Mouse (Mus musculus) forebrain, embryonic 13.5 days (tissue): ENCODE measurements around the gene Il4ra. TPM values are rescaled to one million over a fixed set of nuclear protein-coding genes. Genes with fewer than 3 reads are reported as not detected.

Source experiments
- ATAC-seq: fragments of 200-750 bp; cut with Nextera tagmentation; 2 replicates; pipeline ENCODE4 v1.8.0; 2017
- H3K27ac ChIP-seq: fragments of 300-500 bp; sonication (generic); 2 replicates; pipeline ENCODE4 v1.5.1; 2015; ENCODE audit warnings: inconsistent platforms, mild to moderate bottlenecking, moderate library complexity
- H3K27me3 ChIP-seq: fragments of 300-500 bp; sonication (generic); 2 replicates; pipeline ENCODE4 v1.6.1; 2015; ENCODE audit warnings: mild to moderate bottlenecking, inconsistent platforms
- H3K36me3 ChIP-seq: fragments of 300-500 bp; sonication (generic); 2 replicates; pipeline ENCODE4 v1.6.1; 2015; ENCODE audit warnings: mild to moderate bottlenecking, inconsistent platforms; ENCODE audit not compliant: poor library complexity, severe bottlenecking
- H3K4me1 ChIP-seq: fragments of 300-500 bp; sonication (generic); 2 replicates; pipeline ENCODE4 v1.6.1; 2015; ENCODE audit warnings: inconsistent platforms
- H3K4me2 ChIP-seq: fragments of 300-500 bp; sonication (generic); 2 replicates; pipeline ENCODE4 v1.6.1; 2015; ENCODE audit warnings: inconsistent platforms, mild to moderate bottlenecking, moderate library complexity
- H3K4me3 ChIP-seq: fragments of 300-500 bp; sonication (generic); 2 replicates; pipeline ENCODE4 v1.5.1; 2015; ENCODE audit warnings: mild to moderate bottlenecking, inconsistent platforms
- H3K9ac ChIP-seq: fragments of 300-500 bp; sonication (generic); 2 replicates; pipeline ENCODE4 v1.6.1; 2015; ENCODE audit warnings: mild to moderate bottlenecking, inconsistent platforms
- H3K9me3 ChIP-seq: fragments of 300-500 bp; sonication (generic); replicated peaks from 2 replicates; pipeline ENCODE4 v1.6.1; 2016; ENCODE audit warnings: inconsistent platforms
- WGBS: fragments of 180-500 bp; shearing (Covaris S2); methylation state at CpG from one replicate; pipeline ENCODE4 v1.1.7; 2015; 5-methylcytosine and 5-hydroxymethylcytosine counted together
- polyA plus RNA-seq: library from polyadenylated mRNA; unstranded; fragments of >200 nt; fragmentation: Nextera tagmentation; extraction: Ambion mirVana; gene quantifications from 2 replicates; pipeline ENCODE4 v1.2.1, GENCODE M21; 2015

Il4ra gene
- polyA plus RNA-seq, 1 experiment from 2014 or later: 2.0 TPM

DNA sequence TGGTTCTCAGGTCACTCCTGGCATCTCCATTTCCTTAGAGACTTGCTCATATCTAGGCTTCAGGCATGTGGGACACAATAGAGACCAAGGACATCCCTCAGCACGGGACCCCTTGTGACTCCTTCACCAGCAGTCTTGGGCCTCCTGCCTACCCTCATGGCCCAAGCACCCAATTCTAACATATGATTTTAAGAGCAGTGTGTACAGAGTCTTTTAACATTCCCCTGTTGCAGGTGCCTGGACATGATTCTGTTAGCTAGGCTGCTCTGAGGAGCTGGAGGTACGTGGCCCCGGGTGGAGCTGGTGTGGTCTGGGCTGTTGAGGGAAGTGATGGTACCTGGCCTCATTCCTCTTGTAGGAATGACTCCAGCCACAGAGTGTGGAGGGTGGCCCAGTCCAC is 11.2 kb downstream of the Il4ra start:
- Histone ChIP-seq H3K4me1 (no peaks in the 10 kb centered on the region), H3K36me3 (no peaks in the 10 kb centered on the region), H3K4me2 (no peak overlapping the region), H3K9me3 (no peaks in the 10 kb centered on the region), H3K27me3 (no peaks in the 10 kb centered on the region), H3K27ac (no peak overlapping the region), H3K4me3 (no peak overlapping the region), H3K9ac (no peak overlapping the region)
- ATAC-seq: no peak
- WGBS: 82% methylated on average over 3 of the region's 3 CpGs

GRCm38 (mm10) chr7:125564316-125565024 is 12.6 kb downstream of the Il4ra start:
- H3K27me3 ChIP-seq: no peaks in the 10 kb centered on the region

DNA sequence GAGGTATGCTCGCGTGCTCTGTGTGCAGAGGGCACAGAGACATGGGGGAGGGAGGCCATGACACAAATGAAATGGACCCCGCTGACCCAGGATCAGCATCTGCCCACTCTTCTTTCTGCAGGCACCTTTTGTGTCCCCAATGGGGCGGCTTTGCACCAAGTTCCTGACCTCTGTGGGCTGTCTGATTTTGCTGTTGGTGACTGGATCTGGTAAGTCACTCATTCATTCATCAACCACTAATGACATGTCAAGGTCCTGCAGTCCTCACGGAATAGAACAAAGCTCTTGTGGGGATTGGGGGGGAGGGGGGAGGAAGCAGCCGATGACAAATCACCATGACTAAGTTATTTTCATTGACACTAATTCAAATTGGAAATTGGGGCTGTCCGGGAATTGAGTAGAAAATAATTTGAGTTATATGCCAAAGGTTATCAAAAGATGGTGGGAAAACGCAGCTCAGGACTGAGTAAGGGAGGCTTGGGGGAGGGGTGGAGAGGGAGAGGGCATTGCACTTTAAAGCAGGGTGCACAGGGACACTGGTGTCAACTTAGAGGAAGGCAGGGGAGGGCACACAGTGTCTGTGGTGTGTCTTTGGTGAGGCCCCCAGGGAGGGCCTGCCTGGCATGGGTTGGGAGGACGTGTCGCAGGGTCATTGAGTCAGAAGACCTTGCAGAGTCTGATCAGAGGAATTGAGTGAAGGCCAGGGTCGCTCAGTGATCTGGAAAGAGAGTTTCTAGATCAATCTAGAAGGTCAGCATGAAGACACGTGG is 13.8 kb downstream of the Il4ra start:
- Histone ChIP-seq H3K4me1 (no peaks in the 10 kb centered on the region), H3K27ac (no peak overlapping the region), H3K9me3 (no peaks in the 10 kb centered on the region), H3K27me3 (no peaks in the 10 kb centered on the region), H3K36me3 (no peaks in the 10 kb centered on the region), H3K9ac (no peak overlapping the region), H3K4me3 (no peak overlapping the region), H3K4me2 (no peak overlapping the region)
- no peak for ATAC-seq
- WGBS: 66% methylated on average over 12 of the region's 12 CpGs

More at GRCm38 (mm10) chr7:125564316-125565024, 12.6 kb downstream of the Il4ra start:
- Histone ChIP-seq H3K9ac (no peak overlapping the region), H3K4me3 (no peak overlapping the region), H3K27ac (no peak overlapping the region), H3K4me1 (no peaks in the 10 kb centered on the region), H3K4me2 (no peak overlapping the region), H3K9me3 (no peaks in the 10 kb centered on the region), H3K36me3 (no peaks in the 10 kb centered on the region)
- no peak for ATAC-seq
- WGBS: 76% methylated on average over 11 of the region's 11 CpGs

DNA sequence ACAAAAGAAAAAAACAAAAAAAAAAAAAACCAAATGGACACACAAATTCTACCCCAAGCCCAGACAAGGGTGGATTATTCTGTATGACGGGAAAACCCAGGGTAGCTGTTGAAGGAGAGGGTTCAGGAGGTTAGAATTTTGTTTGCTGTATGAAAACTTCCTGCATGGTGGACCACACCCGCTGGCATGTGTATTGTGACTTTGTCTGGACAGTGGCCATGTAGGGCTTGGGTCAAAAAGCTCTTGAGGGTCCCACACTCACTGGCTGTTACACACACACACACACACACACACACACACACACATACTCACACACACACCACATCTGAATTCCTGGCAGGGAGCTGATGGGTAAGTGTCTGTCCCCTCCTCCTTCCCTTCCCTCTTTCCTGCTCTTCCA is 14.5 kb downstream of the Il4ra start:
- H3K9me3 ChIP-seq: no peaks in the 10 kb centered on the region
- H3K27ac ChIP-seq: no peak overlapping the region
- WGBS: 84% methylated on average over 2 of the region's 2 CpGs
- H3K4me3 ChIP-seq: no peak overlapping the region
- no peak for ATAC-seq
- no peaks in the 10 kb centered on the region for H3K4me1 ChIP-seq
- no peak overlapping the region for H3K9ac ChIP-seq
- no peaks in the 10 kb centered on the region for H3K36me3 ChIP-seq
- no peaks in the 10 kb centered on the region for H3K27me3 ChIP-seq
- H3K4me2 ChIP-seq: no peak overlapping the region

GRCm38 (mm10) chr7:125568888-125569287 is 17.0 kb downstream of the Il4ra start:
- Histone ChIP-seq H3K36me3 (no peaks in the 10 kb centered on the region), H3K27ac (no peak overlapping the region), H3K9ac (no peak overlapping the region), H3K4me3 (no peak overlapping the region), H3K27me3 (no peaks in the 10 kb centered on the region), H3K9me3 (no peaks in the 10 kb centered on the region), H3K4me2 (no peak overlapping the region), H3K4me1 (no peaks in the 10 kb centered on the region)
- no peak for ATAC-seq
- 84% methylated on average over 8 of the region's 8 CpGs for WGBS

DNA sequence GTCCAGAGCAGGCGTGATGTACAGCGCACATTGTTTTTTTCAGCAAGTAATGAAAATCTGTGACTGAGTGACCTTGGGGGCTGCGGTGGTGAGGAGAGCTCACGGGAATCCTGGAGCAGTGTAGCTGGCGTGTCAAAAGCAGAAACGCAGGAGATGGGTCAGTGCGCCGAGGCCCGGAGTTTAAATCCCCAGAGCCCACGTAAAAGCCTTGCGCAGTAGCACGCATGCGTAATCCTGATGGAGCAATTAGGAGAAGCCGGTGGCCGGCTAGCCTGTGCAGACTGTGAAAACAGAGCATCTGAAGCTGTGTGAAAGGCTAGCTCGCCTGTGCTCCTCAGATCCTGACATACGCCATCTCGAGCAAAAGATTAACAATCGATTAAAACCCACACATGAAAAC is 20.0 kb downstream of the Il4ra start:
- H3K9ac ChIP-seq: no peak overlapping the region
- H3K27me3 ChIP-seq: no peaks in the 10 kb centered on the region
- H3K9me3 ChIP-seq: no peaks in the 10 kb centered on the region
- no peaks in the 10 kb centered on the region for H3K36me3 ChIP-seq
- no peak overlapping the region for H3K27ac ChIP-seq
- ATAC-seq: no peak
- no peak overlapping the region for H3K4me3 ChIP-seq
- 81% methylated on average over 19 of the region's 19 CpGs for WGBS
- peaks cover under 1% of the 10 kb centered on the region for H3K4me1 ChIP-seq
- no peak overlapping the region for H3K4me2 ChIP-seq

GRCm38 (mm10) chr7:125572737-125573136 is 20.8 kb downstream of the Il4ra start:
- Histone ChIP-seq H3K27ac (no peak overlapping the region), H3K4me2 (no peak overlapping the region), H3K9ac (no peak overlapping the region), H3K4me3 (no peak overlapping the region), H3K9me3 (no peaks in the 10 kb centered on the region), H3K4me1 (peaks cover 9% of the 10 kb centered on the region), H3K27me3 (no peaks in the 10 kb centered on the region), H3K36me3 (no peaks in the 10 kb centered on the region)
- WGBS: 78% methylated on average over 6 of the region's 6 CpGs
- ATAC-seq: no peak

DNA sequence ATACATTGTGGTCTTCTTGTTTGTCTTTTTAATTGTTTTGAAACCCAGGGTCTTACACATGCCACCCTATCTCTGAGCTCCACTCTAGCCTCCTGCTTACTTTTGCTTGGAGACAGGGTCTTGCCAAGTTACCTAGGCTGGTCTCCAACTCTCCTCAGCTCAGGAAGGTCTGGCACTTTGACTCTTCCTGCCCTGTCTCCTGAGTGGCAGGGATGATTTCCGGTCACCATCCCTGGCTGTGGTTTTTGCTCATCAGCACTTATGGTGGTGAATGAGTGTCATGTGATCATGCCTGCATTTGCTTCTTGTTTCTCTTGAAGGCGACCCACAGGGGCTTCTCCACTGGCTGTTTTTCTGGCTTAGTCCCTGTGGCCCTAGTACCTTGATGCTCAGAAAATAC is 21.9 kb downstream of the Il4ra start:
- Histone ChIP-seq H3K4me2 (no peak overlapping the region), H3K9me3 (no peaks in the 10 kb centered on the region), H3K27ac (no peak overlapping the region), H3K4me3 (no peak overlapping the region), H3K4me1 (peaks cover 9% of the 10 kb centered on the region), H3K27me3 (no peaks in the 10 kb centered on the region), H3K9ac (no peak overlapping the region), H3K36me3 (no peaks in the 10 kb centered on the region)
- ATAC-seq: no peak
- WGBS: 79% methylated on average over 2 of the region's 2 CpGs

DNA sequence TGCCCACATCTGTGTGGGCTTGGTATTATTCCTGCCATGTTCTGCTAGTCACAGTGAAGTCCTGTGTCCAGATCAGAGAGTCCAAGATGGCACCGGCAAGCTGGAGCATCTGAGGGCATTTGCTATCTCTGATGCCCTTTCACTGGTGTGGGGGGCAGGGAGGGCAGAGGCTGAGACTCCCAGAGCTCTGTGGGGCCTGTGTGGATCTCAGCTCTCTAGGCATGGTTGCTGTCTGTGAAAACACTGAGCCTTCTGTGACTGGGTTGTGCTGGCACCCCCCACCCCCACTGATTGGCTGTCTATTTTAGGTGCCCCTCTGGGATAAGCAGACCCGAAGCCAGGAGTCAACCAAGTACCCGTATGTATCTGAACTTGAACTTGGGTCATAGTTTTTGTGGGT is 22.9 kb downstream of the Il4ra start:
- Histone ChIP-seq H3K9me3 (no peaks in the 10 kb centered on the region), H3K27me3 (no peaks in the 10 kb centered on the region), H3K27ac (no peak overlapping the region), H3K4me2 (no peak overlapping the region), H3K36me3 (no peaks in the 10 kb centered on the region), H3K4me1 (peaks cover 9% of the 10 kb centered on the region), H3K9ac (no peak overlapping the region), H3K4me3 (no peak overlapping the region)
- no peak for ATAC-seq
- 88% methylated on average over 3 of the region's 3 CpGs for WGBS

DNA sequence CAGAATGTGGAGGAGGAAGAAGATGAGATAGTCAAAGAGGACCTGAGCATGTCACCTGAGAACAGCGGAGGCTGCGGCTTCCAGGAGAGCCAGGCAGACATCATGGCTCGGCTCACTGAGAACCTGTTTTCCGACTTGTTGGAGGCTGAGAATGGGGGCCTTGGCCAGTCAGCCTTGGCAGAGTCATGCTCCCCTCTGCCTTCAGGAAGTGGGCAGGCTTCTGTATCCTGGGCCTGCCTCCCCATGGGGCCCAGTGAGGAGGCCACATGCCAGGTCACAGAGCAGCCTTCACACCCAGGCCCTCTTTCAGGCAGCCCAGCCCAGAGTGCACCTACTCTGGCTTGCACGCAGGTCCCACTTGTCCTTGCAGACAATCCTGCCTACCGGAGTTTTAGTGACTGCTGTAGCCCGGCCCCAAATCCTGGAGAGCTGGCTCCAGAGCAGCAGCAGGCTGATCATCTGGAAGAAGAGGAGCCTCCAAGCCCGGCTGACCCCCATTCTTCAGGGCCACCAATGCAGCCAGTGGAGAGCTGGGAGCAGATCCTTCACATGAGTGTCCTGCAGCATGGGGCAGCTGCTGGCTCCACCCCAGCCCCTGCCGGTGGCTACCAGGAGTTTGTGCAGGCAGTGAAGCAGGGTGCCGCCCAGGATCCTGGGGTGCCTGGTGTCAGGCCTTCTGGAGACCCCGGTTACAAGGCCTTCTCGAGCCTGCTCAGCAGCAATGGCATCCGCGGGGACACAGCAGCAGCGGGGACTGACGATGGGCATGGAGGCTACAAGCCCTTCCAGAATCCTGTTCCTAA is 24.0 kb downstream of the Il4ra start:
- Histone ChIP-seq H3K4me1 (peaks cover 13% of the 10 kb centered on the region), H3K4me2 (no peak overlapping the region), H3K4me3 (no peak overlapping the region), H3K27me3 (no peaks in the 10 kb centered on the region), H3K27ac (no peak overlapping the region), H3K36me3 (no peaks in the 10 kb centered on the region), H3K9ac (no peak overlapping the region), H3K9me3 (no peaks in the 10 kb centered on the region)
- WGBS: 82% methylated on average over 16 of the region's 16 CpGs
- ATAC-seq: no peak

GRCm38 (mm10) chr7:125576982-125577381 is 25.1 kb downstream of the Il4ra start:
- Histone ChIP-seq H3K4me3 (no peak overlapping the region), H3K36me3 (no peaks in the 10 kb centered on the region), H3K9ac (no peak overlapping the region), H3K4me1 (peaks cover 17% of the 10 kb centered on the region), H3K27me3 (no peaks in the 10 kb centered on the region), H3K27ac (no peak overlapping the region), H3K9me3 (no peaks in the 10 kb centered on the region), H3K4me2 (no peak overlapping the region)
- WGBS: 70% methylated on average over 7 of the region's 7 CpGs
- no peak for ATAC-seq

GRCm38 (mm10) chr7:125577486-125578088 is 25.7 kb downstream of the Il4ra start:
- Histone ChIP-seq H3K4me2 (no peak overlapping the region), H3K9ac (no peak overlapping the region), H3K27ac (no peak overlapping the region), H3K4me1 (peaks cover 17% of the 10 kb centered on the region), H3K27me3 (no peaks in the 10 kb centered on the region), H3K4me3 (no peak overlapping the region), H3K9me3 (no peaks in the 10 kb centered on the region), H3K36me3 (no peaks in the 10 kb centered on the region)
- WGBS: 88% methylated on average over 11 of the region's 11 CpGs
- ATAC-seq: no peak
